Mouse (Mus musculus) adrenal gland, adult 2 months (tissue): ENCODE results near the gene Psmc3ip. TPM values are rescaled to one million over a fixed set of nuclear protein-coding genes. Genes with fewer than 3 reads are reported as not detected.
"Not testable (repeated sequence)": the region's sequence is repeated elsewhere in the genome, so short reads cannot be mapped to it uniquely, and the experiment has no call there.

Experiments used
- DNase-seq: peaks from one replicate; pipeline ENCODE4 v3.0.0; 2021
- long read RNA-seq: library from polyadenylated mRNA; stranded (forward); transcript quantifications from one replicate; pipeline ENCODE4 v2.0.0, GENCODE M21; 2021
- polyA plus RNA-seq: library from polyadenylated mRNA; depleted of rRNA; stranded (reverse); fragments of >200 nt; gene quantifications from 2 replicates; pipeline ENCODE4 v1.2.3, GENCODE M21; 2012; rRNA removed
- total RNA-seq, 2 experiments: library from RNA; stranded (reverse); gene quantifications; 2 replicates each; pipeline ENCODE4 v1.2.3; 2021

Psmc3ip gene
- total RNA-seq (1 to 10 TPM; 3.6 to 5.9 TPM), polyA plus RNA-seq (0.38 and 0.71 TPM in 2 replicates)
- long read RNA-seq, partial matches to known transcripts, result 0 of 4 reads
- long read RNA-seq, other reads (novel, unspliced or antisense), result 0 of 4 reads

DNA sequence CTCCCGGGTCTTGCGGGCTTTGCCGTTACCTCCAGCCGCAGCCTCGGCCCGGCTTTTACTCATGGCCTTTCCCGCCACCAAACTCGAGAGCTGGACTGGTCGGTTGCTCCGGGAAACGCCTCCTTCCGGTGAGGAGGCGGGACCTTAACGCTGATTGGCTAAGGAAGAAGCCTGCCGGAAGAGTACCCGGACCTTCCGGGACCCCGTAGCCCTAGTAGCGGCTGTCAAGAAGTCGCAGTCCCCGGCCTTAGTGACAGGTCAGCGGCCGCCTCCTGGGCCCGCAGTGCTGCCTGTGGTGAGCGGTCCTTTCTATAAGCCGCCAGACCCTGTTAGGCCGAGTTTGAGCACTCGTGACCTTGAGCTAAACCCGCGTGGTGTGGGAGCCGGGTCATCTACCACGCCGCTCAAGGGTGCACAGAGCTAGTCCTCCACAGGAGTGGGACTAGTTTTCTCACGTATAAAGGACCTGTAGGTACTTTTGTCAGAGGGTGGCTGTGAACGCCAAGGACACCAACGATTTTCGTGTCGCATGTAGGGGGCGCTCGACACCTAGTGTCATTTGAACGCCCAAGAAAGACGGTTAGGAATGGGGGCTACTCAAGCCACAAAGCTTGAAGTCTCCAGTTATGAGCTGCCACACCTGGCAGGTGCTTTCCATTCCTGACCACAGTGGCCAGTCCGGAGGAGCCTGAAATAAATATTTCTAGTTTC, at the start of gene Psmc3ip:
TSS of gene Psmc3ip (minus strand) at position 123 of the 711 bp plus-strand sequence.
- DNase-seq, result peak; percentile 97

DNA sequence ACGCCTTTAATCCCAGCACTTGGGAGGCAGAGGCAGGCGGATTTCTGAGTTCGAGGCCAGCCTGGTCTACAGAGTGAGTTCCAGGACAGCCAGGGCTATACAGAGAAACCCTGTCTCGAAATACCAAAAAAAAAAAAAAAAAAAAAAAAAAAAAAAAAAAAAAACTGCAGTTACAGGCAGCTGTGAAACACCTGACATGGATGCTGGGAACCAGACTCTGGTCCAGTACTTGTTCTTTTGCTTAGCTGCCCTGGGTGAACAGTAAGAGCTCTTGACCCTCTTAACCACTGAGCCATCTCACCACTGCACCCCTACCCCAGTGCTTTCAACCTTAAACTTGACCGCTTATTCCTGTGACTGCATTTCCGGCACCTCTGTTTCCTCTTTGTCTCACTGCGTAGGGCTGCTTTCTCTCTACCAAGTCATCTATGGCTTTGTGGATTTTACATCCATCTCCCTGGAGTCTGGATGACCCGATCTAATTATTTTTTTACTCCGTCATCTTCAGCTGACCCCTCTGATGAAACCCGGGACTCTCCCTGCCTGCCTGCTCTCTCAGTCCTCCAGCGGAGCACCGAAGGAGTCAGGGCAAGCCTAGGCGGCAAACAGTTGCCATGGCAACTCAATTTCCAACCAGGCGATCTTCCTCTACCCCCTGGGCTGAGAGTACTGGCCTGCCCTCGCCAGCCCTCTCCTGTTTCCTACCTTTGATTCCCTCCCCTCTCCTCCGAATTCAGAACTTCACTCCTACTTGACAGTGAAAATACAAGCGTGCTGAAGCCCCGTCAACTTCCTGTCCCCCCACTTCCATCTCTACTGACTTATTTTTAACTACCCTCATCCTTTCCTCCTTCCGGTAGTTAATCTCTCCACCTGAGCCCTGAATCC, 48.3 kb upstream of the Psmc3ip start:
- DNase-seq, result peak; percentile 66

DNA sequence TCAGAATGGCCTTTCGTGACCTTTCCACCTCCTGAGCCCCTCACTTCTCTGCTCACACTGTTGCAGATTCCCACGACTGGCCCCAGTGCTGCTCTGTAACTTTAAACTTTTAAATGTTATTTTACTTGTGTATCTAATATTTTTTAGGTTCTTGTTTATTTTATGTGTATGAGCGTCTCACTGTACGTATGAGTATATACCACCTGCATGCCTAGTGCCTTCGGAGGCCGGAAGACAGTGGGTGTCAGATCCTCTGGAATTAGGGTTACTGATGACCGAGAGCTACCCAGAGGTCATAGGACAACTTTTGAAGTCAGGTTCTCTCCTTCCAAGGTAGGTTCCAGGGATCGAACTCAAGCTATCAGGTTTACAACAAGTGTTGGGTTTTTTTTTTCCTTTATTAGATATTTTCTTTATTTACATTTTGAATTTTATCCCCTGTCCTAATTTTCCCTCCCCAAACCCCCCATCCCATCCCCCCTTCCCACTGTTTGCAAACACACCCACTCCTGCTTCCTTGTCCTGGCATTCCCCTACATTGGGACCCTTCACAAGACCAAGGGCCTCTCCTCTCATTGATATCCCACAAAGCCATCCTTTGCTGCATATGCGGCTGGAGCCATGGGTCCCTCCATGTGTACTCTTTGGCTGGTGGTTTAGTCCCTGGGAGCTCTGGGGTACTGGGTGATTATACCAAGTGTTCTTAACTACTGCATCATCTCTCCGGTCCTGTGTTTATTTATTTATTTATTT, 47.2 kb upstream of the Psmc3ip start:
- DNase-seq, result no peak

DNA sequence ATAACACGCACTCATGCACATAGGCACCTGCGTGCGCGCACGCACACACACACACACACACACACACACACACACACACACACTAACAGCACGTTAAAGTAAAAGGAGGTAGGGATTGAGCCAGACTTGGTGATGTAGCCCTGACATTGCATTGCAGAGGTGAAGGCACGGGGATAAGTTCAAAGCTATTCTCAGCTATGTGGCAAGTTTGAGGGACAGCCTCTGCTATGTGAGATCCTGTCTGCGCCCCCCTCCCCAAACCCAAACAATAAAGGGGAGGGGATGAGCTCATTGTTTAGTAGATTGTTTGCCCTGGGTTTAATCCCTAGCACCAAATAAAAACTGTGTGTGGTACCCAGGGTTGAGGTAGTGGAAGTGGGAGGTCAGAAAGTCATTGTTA, 45.9 kb upstream of the Psmc3ip start:
- no peak for DNase-seq

DNA sequence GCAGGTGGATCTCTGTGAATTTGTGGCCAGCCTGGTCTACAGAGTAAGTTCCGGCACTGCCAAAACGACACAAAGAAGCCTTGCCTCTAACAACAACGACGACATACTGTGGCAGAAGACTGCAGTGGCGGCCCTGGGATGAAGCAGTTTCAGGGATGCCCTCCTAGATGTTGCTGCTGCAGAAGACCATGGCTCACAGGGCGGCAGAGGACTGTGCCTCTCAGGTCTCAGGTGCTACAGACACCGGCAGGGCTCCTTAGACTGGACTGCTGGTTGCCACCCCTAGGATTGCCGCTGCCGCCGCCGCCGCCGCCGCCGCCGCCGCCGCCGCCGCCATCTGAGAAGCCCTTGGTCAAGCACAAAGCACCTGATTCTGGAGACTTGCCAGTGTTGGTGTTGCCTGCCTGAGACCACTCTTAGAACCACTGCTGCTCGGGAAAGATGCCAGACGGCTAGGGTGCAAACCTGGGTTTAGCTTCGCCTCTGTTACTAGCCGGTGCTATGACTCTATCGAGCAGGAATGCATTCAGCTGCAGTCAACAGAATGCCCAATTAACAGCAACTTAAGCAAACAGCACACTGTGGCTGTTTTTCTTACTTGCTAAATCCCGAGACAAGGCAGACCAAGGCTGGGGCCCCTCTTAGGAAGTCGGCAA, 45.1 kb upstream of the Psmc3ip start:
- peak; percentile 38 for DNase-seq

DNA sequence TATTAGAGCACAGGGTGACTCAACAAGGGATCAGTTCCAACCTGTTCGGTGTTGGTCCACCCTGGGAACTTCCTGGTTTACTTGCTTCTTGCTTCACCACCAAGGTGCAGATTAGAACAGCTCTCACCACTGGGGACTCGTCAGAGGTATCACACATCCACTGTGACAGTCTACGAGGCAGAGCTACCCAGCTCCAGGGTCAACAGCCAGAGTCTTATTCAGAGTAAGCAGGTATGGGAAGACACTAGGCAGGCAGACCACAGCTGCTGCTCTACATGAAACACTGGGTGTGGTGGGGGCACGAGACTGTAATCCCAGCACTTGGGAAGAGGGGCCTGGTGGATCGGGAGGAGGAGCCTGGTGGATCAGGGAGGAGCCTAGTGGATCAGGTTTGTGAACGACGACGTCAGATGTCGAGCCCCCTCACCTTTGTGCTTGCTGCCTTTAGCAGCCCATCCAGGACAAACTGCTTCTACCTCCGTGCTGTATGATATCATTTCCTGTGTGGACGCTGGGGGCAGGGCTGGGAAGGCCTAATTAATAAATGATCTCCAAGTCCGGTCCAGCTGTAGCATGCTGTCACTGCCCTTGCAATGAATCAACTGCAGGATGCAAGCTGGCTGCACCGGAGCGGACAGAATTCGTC, 43.4 kb upstream of the Psmc3ip start:
- peak; percentile 75 for DNase-seq

DNA sequence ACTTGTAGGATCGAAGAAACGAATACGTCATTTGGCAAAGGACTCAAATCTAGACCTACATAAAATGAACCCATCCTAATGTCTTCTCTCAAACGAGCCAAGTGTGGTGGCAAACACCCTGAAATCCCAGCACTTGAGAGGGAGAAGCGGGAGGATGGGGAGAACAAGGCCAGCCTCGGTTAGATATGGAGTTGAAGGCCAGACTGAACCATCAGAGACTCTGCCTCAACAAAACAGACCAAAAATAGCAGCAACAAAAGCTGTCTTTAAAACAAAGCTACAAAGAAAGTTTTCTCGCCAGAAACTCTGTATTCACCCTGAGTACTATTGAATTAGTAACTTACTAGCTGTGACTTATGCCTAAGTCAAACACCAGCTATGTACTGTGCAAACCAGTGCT, 41.8 kb upstream of the Psmc3ip start:
- no peak for DNase-seq

DNA sequence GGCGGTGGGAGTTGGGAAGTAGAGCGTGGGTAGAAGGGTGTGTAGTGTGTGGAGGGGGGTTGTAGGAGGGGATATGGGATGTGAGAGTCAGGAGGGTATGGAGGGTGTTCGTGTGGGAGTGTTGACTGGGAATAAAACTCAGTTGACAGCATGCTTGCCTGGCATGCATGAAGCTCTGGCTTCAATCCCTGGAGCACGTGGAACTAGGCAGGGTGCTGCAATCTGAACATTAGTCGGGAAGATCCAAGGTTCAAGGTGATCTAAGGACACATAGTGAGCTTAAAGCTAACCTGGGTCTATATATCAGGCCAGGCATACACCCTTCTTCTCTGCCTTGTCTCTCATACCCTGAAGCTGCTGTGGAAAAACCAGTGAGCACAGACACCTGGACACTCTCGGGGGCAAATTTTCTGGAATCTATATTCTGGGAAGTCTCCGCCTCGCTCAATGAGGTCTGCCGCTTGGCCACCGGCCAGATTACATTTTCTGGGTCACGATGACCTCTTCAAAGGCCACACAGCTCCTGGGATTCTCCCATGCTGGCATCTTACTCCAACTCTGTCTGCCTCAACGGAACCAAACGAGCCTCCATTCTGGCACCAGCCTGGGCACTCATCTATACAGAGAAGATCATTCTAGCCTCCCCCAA, 39.1 kb upstream of the Psmc3ip start:
- DNase-seq, result peak; percentile 85

DNA sequence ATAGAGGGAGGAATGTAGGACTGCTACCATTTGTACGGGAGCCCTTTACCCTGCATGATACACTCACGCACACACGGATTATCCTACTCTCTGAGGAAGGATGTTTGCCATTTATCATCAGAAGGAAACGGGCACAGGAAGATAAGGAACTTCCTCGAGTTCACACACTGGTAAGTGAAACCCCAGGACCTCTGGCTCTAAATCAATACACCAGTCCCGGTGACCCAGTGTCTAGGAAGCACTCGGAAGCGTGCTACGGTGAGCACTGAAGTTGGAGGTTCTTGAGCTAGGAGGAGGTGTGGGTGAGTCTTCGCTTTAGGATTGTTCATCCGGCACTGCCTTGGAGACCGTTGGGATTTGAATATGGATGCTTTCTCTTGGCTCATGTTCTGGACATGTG, 37.8 kb upstream of the Psmc3ip start:
- DNase-seq, result no peak

DNA sequence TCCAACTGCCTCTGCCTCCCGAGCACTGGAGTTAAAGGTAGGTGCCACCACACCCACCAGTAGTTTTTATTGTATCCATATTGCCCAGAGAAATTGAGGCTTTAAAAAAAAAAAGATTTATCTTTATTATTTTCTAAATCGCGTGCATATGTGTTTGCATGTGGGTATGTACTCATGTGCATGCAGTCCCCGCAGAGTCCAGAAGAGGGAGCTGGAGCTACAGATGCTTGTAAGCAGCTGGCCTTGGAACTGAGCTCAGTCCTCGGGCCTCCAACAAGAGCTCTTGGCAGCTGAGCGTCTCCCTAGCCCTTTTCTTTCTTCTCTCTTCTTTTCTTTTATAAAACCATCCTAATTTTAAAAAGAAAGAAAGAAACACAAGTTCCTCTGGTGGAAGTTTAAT, 36.5 kb upstream of the Psmc3ip start:
- no peak for DNase-seq

DNA sequence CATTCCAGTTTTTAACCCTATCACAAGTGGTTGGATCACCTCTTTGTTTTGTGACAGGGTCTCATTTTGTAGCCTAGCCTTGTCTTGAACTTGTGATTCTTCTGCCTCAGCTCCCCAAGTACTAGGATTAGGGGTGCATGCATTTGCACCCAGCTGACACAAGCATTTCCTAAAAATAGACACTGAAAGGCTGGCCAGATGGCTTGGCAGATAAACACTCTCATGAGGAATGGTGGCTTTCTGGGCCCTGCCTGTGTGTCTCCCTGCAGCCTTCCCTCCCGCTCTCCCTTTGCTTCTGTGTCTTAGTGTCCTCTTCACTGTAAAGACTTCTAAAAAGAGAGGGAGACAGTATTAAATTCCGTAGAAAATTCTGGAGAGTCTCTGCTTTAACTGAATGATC, 36.0 kb upstream of the Psmc3ip start:
- no peak for DNase-seq

DNA sequence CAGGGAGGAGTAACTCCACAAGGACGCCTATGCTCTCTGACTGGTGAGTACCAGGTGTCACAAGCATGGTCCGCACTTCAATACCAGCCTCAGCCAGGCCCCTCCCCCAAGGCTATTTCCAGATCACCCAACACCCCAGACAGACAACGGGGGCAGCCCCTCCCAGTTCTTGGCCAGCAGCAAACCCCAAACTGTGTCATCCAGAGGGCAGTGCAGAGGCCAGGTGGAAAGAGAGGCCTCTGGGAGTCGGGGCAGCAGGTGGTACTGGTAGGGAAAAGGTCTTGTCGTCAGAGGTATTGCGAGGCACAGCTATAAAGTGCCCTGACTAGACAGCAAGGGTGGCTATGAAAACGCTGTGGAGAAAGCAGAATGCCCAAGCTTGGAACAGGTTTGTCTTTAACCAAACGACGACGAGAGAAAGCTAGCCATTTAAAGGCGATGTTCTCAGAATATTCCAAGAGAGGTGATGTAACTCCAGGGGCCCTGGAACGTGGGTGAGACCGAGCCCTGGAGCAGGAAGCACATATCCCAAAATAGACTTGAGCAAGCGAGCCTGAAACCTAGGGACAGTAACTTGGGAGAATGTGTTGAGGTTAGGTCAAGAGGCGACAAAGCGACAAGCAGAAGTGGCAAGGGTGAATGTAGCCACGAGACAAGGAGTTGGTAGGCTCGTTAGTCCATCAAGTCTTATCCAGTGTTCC, 35.0 kb upstream of the Psmc3ip start:
- DNase-seq, result peak; percentile 53

DNA sequence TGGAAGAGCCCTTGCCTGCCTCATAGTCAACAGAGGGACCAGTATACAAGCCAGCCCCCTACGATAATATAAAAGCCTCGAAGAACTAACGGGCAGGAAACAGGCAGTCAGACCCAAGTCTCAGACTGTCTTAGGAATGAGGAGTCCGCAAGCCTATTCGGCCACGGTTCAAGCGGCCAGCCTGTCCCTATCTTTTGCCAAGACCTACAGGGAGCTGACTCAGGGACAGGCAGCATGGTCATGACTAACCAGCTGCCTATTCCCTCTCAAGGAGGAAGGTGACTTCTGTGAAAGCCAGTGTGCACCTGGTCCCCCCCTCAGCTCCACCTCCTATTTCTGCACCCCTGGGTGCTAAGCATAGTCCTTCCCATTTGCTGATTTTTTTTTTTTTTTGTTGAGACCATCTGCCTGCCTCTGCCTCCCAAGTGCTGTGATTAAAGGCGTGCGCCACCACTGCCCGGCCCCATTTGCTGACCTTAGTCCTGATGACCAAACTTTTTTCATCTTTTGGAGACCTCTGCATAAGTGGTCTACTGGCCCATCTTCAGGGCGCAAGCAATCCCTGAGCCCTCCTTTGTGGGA, 33.9 kb upstream of the Psmc3ip start:
- DNase-seq, result peak; percentile 65

DNA sequence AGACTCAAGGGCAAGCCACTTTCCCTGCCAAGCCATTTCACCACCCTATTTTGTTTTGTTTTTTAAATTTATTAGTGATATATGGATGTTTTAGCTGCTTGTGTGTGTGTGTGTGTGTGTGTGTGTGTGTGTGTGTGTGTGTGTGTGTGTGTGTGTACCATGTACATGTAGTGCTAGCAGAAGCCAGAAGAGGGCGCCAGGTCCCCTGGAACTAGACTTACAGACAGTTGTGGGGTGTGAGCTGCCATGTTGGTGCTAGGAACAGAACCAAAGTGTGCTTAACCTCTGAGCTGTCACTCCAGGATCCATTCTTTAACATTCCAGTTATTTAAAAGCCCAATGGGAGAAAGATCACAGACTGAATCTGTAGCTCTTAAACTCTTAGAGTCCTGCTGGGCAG, 31.8 kb upstream of the Psmc3ip start:
- no peak for DNase-seq

DNA sequence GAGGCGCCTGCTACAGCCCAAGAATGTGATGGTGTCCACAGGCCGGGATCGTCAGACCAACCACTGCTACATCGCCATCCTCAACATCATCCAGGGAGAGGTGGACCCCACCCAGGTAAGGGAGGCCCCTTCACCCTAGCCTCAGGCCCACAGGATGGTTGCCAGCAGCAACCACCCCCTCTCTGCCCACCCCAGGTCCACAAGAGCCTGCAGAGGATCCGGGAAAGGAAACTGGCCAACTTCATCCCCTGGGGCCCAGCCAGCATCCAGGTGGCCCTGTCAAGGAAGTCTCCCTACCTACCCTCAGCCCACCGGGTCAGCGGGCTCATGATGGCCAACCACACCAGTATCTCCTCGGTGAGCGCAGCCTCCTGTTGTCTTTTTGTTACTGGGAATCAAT, 29.8 kb upstream of the Psmc3ip start:
- not testable (repeated sequence) for DNase-seq

DNA sequence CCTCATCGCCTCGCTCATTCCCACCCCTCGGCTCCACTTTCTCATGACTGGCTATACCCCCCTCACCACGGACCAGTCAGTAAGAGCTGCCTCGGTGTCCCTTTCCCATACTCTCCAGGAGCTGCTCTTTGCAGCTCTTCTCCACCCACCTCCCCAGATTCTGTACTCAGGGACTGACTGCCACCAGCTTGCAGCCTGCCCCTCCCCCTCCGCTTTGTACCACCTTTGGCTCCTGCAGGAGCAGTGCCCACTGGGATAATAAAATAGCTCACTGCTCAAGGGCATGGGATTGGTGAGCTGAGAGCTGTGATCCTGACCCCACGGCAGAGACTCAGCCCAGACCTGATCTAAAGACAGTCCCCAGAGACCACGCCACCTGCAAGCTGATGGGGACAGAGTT, 29.3 kb upstream of the Psmc3ip start:
- DNase-seq, result not testable (repeated sequence)

DNA sequence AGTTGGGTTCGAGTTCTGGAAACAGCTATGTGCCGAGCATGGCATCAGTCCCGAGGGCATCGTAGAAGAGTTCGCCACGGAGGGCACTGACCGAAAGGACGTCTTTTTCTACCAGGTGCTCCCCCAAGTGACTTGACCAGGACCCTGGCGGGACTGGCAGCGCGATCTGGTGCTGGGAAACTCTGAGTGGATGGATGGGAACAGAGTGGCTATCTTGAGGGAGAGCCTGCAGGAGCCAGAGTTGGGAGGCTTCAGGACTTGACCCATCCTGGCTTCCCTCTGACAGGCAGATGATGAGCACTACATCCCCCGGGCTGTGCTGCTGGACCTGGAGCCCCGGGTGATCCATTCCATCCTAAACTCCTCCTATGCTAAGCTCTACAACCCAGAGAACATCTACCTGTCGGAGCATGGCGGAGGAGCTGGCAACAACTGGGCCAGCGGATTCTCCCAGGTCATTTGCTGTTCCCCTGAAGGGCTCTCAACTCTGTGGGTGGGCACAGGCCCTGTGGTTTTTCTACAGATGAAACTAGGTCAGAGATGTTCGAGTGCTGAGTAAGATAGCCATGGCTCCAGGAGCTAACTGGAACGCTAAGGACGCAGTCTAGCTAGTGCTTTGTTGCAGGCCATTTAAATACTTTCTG, 25.4 kb upstream of the Psmc3ip start:
- DNase-seq, result no peak

DNA sequence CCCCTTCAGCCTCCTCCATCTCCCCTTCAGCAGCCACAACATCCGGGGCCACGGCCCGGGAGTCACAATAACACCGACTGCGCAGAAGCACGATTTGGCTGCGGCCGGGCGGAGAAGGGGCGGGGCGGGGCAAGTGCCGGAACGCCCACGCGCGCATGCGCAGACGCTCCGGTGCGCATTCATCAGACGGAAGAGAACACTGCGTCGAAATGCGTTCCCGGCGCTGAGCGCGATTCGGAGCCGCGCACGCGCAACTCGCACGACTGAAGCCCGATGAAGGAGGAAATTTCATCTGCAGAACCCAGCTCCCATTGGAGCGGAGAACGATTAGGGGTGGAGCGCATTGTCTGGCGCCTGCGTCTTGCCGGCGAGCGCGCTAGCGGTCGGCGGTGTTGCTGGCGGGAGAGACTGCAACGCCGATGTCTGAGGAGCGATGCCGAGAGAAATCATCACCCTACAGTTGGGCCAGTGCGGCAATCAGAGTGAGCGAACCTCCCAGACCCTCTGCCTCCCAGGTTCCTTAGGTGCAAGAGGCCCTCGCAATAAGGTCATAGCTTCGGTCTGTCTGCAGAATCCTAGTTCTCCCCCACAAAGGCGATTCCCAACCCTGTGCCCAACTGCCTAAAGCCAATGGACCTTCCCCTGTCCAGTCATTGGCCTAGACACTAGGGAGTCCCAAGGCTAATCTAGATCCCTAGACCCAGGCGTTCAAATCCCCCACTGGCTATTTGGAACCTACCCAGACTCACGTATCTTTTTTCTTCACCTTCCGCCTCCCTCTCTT, 24.7 kb upstream of the Psmc3ip start, which contains the start of the genes Retreg3 and Tubg1:
TSS of gene Retreg3 (minus strand) at position 133 of the 784 bp plus-strand sequence.
TSS of gene Tubg1 (plus strand) at position 178 of the 784 bp plus-strand sequence.
- peak; percentile 99 for DNase-seq
